Mouse (Mus musculus) spleen, postnatal 14 days (tissue): ENCODE measurements around the gene Ttc9b.
A peak's percentile ranks its signal among the peaks of the same experiment; 100 is the strongest.

Experiments
- DNase-seq, 2 experiments: peaks; one replicate each; pipeline ENCODE4 v3.0.0; 2021 to 2022; ENCODE audit warnings: low spot score in 2 of 2

Gene Ttc9b

GRCm38 (mm10) chr7:27687836-27688235 lies 34.1 kb downstream of the Ttc9b start:
- DNase-seq: no peak

GRCm38 (mm10) chr7:27688246-27688788 lies 34.6 kb downstream of the Ttc9b start:
- no peak for DNase-seq

GRCm38 (mm10) chr7:27688815-27689612 lies 35.3 kb downstream of the Ttc9b start, which contains the start of gene Zfp607b:
Gene Zfp607b (plus strand): TSS chr7:27689340.
- DNase-seq: peak; percentile 71 to 82

GRCm38 (mm10) chr7:27691076-27691475 lies 37.4 kb downstream of the Ttc9b start:
- peak in 1 of 2 experiments; percentile 25 for DNase-seq

GRCm38 (mm10) chr7:27696711-27697110 lies 43.0 kb downstream of the Ttc9b start:
- DNase-seq: no peak
